ENCODE assay signal across 9 mouse cellular contexts in the genomic region with DNA sequence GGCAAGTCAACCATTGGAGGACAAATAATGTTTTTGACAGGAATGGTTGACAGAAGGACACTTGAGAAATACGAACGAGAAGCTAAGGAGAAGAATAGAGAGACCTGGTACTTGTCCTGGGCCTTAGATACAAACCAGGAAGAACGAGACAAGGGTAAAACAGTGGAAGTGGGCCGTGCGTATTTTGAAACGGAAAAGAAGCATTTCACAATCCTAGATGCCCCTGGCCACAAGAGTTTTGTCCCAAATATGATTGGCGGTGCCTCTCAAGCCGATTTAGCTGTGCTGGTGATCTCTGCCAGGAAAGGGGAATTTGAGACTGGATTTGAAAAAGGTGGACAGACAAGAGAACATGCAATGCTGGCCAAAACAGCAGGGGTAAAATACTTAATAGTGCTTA. TPM values are rescaled to one million over a fixed set of nuclear protein-coding genes. Genes with fewer than 3 reads are reported as not detected.
DNase-seq lines count a peak whose midpoint lies in the region; ATAC-seq and TF ChIP-seq lines count a peak whose summit lies in the region.
"Had no signal": no experiment of that assay in that cellular context is flagged by ENCODE, and none has a peak within 500 bp of the region (broad histone marks: within the 10 kb centered on the region; RNA-seq: fewer than 3 reads in every experiment).

No protein-coding gene starts in this region.

- TF ChIP-seq POLR2A in heart, adult 2 months (IDR thresholded peaks at IDR 0.05; ENCODE audit: insufficient read depth, low read depth, low read length): no peak

- H3K27me3 ChIP-seq in heart, embryonic 11.5 days (ENCODE audit: control insufficient read depth, insufficient read depth, low read length): peaks cover 3% of the 10 kb centered on the region; the same call in 1 of the 2 replicates
- no peaks in the 10 kb centered on the region for H3K27me3 ChIP-seq in heart, adult 2 months (ENCODE audit: control insufficient read depth, insufficient read depth, low read length)
- 0 out of 2 replicates have a peak, but pooled peaks cover 4% of the 10 kb centered on the region for H3K27me3 ChIP-seq in hindbrain, embryonic 15.5 days
- peaks cover 13% of the 10 kb centered on the region; the same call in 1 of the 2 replicates for H3K27me3 ChIP-seq in midbrain, embryonic 12.5 days

- ATAC-seq in heart, embryonic 11.5 days (replicated peaks; ENCODE audit: insufficient number of reproducible peaks, low FRiP score, low TSS enrichment): no peak
- ATAC-seq in hindbrain, embryonic 15.5 days (ENCODE audit: low FRiP score, low read depth): no peak
- no peak for ATAC-seq in midbrain, embryonic 12.5 days (ENCODE audit: low FRiP score, low read depth)
- no peak for ATAC-seq in erythroid progenitor cell, adult 5-6 weeks (replicated peaks; ENCODE audit: low FRiP score, poor library complexity, severe bottlenecking)

- no peaks in the 10 kb centered on the region for H3K4me1 ChIP-seq in heart, embryonic 11.5 days (ENCODE audit: control insufficient read depth, insufficient read depth, low read length)
- no peaks in the 10 kb centered on the region for H3K4me1 ChIP-seq in heart, adult 2 months (ENCODE audit: control insufficient read depth, insufficient read depth, low read length)
- peaks cover 3% of the 10 kb centered on the region; the same call in 1 of the 2 replicates for H3K4me1 ChIP-seq in brown adipose tissue, adult 24 weeks (ENCODE audit: control insufficient read depth, insufficient read depth, insufficient read length, low read length)
- H3K4me1 ChIP-seq in hindbrain, embryonic 15.5 days (replicated peaks): peaks cover 17% of the 10 kb centered on the region
- 0 out of 2 replicates have a peak, but pooled peaks cover 4% of the 10 kb centered on the region for H3K4me1 ChIP-seq in midbrain, embryonic 12.5 days

- peak overlapping the region; percentile 63 for H3K4me2 ChIP-seq in heart, embryonic 11.5 days
- H3K4me2 ChIP-seq in hindbrain, embryonic 15.5 days: peak overlapping the region; percentile 61
- peak overlapping the region; percentile 54 for H3K4me2 ChIP-seq in midbrain, embryonic 12.5 days (replicated peaks)

- no peak overlapping the region for H3K27ac ChIP-seq in heart, embryonic 11.5 days (ENCODE audit: low read depth, low read length)
- H3K27ac ChIP-seq in heart, adult 2 months: no peak overlapping the region
- H3K27ac ChIP-seq in brown adipose tissue, adult 24 weeks (replicated peaks; ENCODE audit: low read depth, low read length): no peak overlapping the region
- H3K27ac ChIP-seq in hindbrain, embryonic 15.5 days (replicated peaks): no peak overlapping the region
- H3K27ac ChIP-seq in midbrain, embryonic 12.5 days (replicated peaks): no peak overlapping the region

- TF ChIP-seq CTCF in heart, adult 2 months (IDR thresholded peaks at IDR 0.05): no peak

- peak overlapping the region; percentile 66 for H3K4me3 ChIP-seq in heart, embryonic 11.5 days (ENCODE audit: low read depth, low read length)
- no peak overlapping the region for H3K4me3 ChIP-seq in heart, adult 2 months
- peak overlapping the region; percentile 86 for H3K4me3 ChIP-seq in brown adipose tissue, adult 24 weeks (ENCODE audit: insufficient read depth, low read depth, low read length)
- peak overlapping the region; percentile 52 for H3K4me3 ChIP-seq in hindbrain, embryonic 15.5 days
- peak overlapping the region; percentile 60 for H3K4me3 ChIP-seq in midbrain, embryonic 12.5 days

- no peak for TF ChIP-seq EP300 in heart, adult 2 months (IDR thresholded peaks at IDR 0.05; ENCODE audit: insufficient read depth, low read depth, low read length)

- DNase-seq in heart, adult 2 months: no peak
- DNase-seq in adrenal gland, postnatal 10 days: no peak
- DNase-seq in thymus, postnatal 25 days: no peak
- DNase-seq: B cell, adult 2 months had no signal

- no peaks in the 10 kb centered on the region for H3K79me2 ChIP-seq in heart, adult 2 months (replicated peaks; ENCODE audit: control insufficient read depth, insufficient read depth, low read length)

- whole genome bisulfite sequencing in heart, embryonic 11.5 days (ENCODE audit: insufficient replicate concordance): 71% methylated on average over 8 of the region's 8 CpGs
- 71% methylated on average over 8 of the region's 8 CpGs for WGBS in heart, adult 2 months
- 60% methylated on average over 8 of the region's 8 CpGs for WGBS in hindbrain, embryonic 15.5 days
- WGBS in midbrain, embryonic 12.5 days: 64% methylated on average over 8 of the region's 8 CpGs

- no peaks in the 10 kb centered on the region for H3K9me3 ChIP-seq in heart, embryonic 11.5 days (replicated peaks; ENCODE audit: control insufficient read depth, low read length)
- H3K9me3 ChIP-seq in hindbrain, embryonic 15.5 days: no peaks in the 10 kb centered on the region
- H3K9me3 ChIP-seq in midbrain, embryonic 12.5 days: no peaks in the 10 kb centered on the region

- H3K36me3 ChIP-seq in heart, embryonic 11.5 days (ENCODE audit: control insufficient read depth, insufficient read depth, low read length): no peaks in the 10 kb centered on the region
- no peaks in the 10 kb centered on the region for H3K36me3 ChIP-seq in heart, adult 2 months (ENCODE audit: control insufficient read depth, insufficient read depth, low read length)
- H3K36me3 ChIP-seq in hindbrain, embryonic 15.5 days: no peaks in the 10 kb centered on the region
- no peaks in the 10 kb centered on the region for H3K36me3 ChIP-seq in midbrain, embryonic 12.5 days

- H3K9ac ChIP-seq in heart, embryonic 11.5 days (ENCODE audit: low read depth, low read length): no peak overlapping the region
- H3K9ac ChIP-seq in heart, adult 2 months (ENCODE audit: low read depth, low read length): no peak overlapping the region
- peak overlapping the region; percentile 61 for H3K9ac ChIP-seq in hindbrain, embryonic 15.5 days
- H3K9ac ChIP-seq in midbrain, embryonic 12.5 days (replicated peaks): no peak overlapping the region; the same call in 1 of the 2 replicates

- intact Hi-C loops in heart, adult 2 months (cut with DNase I): no loop called here

RNA-seq across cellular contexts. Expression of a gene that starts 1.0 kb away (rescaled TPM):
- 5.4 and 6.3 TPM in 2 replicates for polyA plus RNA-seq in heart, embryonic 11.5 days (2014; fragmentation: Nextera tagmentation; extraction: Ambion mirVana)
- total RNA-seq in heart, adult 2 months (2021): under 1 TPM; 0.29 to 0.61 TPM
- 0.39 and 0.47 TPM in 2 replicates for polyA plus RNA-seq in heart, adult 2 months (2012; rRNA removed)
- polyA plus RNA-seq in brown adipose tissue, adult 24 weeks (2012; ENCODE audit: insufficient read depth, insufficient read length, missing spikeins): 2.9 and 3.5 TPM in 2 replicates
- 22.2 and 22.6 TPM in 2 replicates for polyA plus RNA-seq in hindbrain, embryonic 15.5 days (2015; fragmentation: Nextera tagmentation; extraction: Ambion mirVana)
- 12.5 and 13.9 TPM in 2 replicates for polyA plus RNA-seq in midbrain, embryonic 12.5 days (2016; fragmentation: Nextera tagmentation; extraction: Ambion mirVana)
- total RNA-seq in adrenal gland, postnatal 10 days (2021): 1 to 10 TPM; 8.3 to 9.5 TPM
- total RNA-seq in erythroid progenitor cell, adult 5-6 weeks (2015; ENCODE audit: low replicate concordance): 0.42 TPM in 1 of 2 replicates, not detected in the other
- 0.39 and 2.0 TPM in 2 replicates for total RNA-seq in erythroid progenitor cell, adult 5-6 weeks (2017; ENCODE audit: low replicate concordance)
